Mouse (Mus musculus) B cell, adult 2 months (primary cell): ENCODE measurements around the gene B4galt3.
"Not testable (repeated sequence)": the region's sequence is repeated elsewhere in the genome, so short reads cannot be mapped to it uniquely, and the experiment has no call there.

Experiments used
- DNase-seq, 2 experiments: peaks; one replicate each; pipeline ENCODE4 v3.0.0; 2022

The B4galt3 gene

DNA sequence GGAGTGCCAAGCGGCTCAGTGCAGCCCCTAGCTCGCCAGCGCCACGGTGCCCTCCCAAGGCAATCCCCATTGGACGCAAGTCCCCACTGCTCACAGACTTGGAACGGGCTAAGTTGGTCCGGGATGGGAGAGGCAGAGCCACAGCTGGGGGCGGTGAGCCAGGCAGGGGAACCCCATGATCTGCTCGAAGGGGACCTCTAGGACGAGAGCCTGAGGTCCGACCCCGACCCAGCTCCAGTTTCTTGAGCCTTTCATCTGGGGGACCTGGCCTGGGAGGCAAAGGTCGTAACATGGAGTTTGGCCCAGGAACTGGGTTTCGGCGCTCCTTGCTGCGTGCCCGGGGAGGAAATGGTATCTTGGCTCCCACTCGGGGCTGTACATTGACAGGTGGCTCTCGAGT, 16.4 kb downstream of the B4galt3 start:
- no peak for DNase-seq

DNA sequence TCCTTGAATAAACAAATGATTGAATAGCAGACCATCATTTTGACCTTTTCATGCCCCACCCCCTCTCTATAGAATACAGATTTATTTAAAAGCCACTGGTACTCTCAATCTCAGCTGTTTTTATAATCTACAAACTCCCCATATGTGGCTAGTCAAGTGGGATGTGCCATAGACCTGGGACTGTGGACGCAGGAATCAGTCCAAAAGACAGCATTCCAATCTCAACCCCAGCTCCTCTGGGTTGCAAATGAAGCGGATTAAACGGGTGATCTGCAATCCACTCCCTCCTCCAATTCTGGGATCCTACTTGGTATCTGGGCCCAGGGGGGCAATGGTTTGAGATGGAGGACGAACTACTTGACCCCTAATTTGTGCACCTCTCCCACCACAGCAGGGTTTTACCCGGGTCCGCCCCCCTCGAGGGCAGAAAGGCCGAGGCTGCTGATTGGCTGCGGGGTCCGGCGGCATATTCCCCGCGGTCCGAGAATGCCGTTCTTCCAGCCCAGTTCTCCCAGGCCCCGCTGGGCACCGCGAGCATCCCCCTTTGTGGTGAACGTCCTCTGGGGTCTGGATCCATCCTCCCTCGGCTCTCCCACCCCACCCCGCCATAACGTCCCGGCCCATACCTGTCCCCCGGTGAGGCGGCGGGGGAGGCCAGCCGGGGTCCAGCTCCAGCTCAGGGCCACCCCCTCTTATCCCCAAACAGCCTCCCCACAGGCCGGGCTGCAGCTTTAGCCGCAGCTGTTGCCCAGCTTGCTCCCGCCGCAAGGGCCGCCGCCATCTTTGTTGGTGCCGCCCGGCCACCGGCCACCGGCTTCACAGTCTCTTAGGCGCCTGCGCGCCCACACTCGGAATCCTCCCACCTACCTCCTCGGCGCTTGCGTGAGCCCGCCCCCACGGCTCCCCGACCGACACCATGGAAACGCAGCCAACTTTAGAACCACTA, 17.3 kb downstream of the B4galt3 start, which contains the start of gene Usp21:
Gene Usp21, minus strand, starts transcription at position 856 of the 946 bp plus-strand sequence.
- DNase-seq, result peak; percentile 93 to 94

DNA sequence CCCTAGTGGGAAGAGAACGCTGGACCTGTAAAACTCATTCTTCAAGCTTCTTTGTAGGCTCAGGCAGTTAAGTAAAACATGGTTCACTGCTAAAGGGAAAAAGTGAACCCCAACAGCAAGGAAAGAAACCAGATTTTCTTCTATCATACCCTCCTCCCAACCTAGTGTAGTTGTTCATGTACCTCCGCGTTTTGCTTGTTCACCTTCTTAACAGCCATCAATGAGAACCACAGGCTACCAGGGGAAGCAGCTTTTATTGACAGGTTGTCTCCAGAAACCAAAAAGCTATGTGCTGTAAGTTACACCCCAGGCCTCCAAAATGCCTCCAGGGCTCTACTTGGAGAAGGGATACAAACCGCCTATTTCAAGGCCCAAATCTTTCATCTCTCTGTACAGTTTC, 18.2 kb downstream of the B4galt3 start:
- no peak for DNase-seq

DNA sequence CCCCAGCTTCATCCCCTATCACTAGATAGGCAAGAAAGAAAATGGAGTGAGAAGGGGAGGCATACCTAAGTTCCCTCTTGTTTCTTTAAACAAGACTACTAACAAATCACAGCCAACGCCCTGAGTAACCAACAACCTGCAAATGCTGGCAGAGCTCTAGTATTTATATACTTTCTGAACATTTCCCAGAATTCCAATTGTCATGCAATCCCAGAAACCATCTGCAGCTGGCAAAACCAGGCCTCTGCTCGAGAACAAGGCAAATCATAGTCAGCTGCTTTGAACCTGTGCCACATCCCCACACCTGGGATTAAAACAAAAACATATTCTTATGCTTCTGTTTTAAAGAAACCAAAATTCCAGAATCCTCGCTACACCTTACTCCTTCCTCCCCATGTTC, 23.2 kb downstream of the B4galt3 start:
- DNase-seq, result no peak

DNA sequence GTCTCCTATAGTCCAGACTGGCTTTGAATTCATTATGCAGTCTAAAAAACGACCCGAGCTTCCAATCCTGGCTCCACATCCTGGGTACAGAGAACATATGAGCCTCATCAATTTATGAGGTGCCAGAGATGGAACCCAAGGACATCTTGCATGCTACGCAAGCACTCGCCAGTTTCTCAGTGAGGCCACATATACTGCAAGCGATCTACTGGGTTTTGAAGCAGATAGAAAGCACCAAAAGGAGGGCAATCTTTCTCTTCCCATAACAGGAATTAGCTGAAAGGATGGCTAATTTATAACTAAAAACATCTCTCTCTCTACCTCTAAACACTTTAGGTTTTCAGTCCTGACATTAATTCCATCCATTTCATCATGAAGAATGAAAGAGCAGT, 23.8 kb downstream of the B4galt3 start:
- no peak for DNase-seq

DNA sequence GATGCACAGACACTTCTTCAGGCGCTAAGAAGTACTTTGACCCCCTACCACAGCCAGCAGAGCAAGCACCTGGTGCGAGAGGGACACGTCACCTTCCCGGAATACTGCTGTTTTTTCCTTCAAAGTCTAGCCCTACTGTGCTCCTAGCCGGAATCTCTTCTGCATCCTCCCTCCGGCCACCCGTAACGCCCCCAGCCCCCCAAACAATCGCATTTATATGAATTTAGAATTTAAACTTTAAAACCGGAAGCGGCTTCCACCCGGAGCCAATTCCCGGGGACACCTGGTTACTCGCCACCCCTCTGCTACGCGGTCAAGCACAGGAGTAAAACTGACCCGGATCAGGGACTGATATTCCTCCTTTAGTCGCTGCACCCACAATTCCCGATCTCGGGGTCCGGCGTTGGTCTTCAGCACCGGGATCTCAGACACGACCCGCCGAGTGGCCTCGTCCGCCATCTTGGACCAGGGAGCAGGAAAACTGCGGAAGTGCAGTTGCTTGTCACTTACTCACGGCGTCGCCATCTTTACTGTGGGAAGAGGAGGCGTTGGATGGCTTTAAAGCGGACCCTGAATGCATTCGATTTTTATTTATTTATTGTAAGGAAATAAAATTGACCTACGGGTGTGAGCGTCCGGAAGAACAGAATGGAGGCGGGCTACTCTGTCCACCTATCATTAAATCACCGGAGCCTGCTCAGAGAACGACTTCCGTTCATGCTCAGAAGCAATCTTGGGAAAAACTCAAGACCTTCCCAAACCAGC, 24.4 kb downstream of the B4galt3 start, which contains the start of gene Ufc1:
Gene Ufc1, minus strand, starts transcription at position 727 of the 765 bp plus-strand sequence.
- peak; percentile 85 to 87 for DNase-seq

DNA sequence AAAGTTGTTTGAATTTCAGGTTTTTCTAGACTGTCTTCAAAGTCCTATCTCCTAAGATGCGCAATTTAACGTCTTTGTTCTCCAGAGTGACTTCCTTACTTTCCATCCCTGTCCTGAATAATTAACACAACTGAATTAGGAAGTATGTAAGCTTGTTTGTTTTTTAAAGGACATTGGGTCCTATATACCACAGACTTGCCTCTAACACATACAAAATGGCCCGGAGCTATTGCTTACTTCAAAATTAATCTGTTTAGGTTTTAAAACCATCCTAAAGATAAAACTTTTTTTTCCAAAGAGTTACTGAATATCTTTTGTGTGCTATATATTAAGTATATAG, 24.9 kb downstream of the B4galt3 start:
- DNase-seq, result no peak

DNA sequence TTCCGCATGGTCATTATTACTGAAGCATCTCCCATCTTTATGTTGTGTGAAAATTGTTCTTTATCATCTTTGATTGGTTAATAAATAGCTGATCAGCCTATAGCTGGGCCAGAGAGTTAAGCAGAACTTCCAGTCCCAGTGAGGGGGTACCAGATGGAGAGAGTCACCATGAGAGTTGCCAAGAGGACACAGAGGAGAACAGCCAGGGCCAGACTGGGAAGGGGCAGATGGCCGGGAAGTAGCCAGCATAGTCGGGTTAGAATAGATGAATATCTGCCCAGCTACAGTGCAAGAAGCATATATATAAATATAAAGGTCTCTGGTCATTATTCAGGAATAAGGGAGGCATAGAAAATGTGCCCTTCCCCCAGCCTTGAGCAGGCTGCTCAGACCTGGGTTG, 28.1 kb downstream of the B4galt3 start:
- DNase-seq, result no peak

DNA sequence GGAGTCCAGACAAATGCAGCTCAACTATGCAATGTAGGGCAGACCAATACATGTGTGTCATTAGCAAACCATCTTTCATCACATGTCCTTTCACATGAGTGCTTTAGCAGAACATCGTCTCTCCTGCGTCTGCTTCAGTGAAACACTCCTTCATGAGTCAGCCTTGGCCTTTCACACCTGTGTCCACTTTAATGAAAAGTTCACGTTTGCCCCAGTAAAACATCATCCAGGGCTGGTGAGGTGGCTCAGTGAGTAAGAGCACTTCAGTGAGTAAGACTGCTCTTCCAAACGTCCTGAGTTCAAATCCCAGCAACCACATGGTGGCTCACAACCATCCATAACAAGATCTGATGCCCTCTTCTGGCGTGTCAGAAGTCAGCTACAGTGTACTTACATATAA, 36.0 kb downstream of the B4galt3 start:
- DNase-seq, result not testable (repeated sequence)

DNA sequence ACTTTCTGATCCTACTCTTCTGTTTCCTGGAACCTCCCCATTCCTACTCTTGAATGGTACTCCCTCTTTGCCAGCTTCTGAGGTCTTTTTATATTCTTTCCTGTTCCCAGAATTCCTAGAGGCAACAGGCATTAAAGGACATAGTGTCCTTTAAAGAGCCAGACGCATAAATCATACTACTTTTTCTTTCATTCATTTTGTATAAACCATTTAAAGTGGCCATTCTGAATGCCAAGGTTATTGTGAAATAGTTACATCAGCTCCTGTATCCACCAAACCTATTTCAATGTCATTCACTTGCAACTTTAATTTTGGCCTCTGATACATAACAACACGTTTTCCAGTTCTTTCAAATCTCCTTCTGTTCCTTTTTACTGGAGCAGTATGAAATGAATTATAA, 39.2 kb downstream of the B4galt3 start:
- no peak for DNase-seq

DNA sequence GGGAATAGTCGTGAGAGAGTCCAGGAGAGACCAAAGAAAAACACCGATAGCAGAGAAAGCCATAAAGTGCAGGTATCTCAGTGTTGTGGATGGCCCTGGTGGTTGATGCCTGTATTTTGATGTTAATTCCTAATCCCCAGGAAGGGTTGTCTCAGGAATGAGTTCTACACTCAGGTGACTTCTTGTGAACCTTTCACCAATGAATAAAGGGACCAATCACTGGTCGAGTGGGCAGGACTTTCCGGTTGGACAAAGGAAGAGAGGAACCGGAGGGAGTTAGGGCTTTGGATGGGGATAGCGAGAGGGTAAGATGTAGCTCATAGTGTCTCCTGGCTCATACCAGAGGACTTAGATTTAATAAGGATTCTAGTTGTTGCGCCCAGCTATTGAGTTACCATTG, 49.6 kb downstream of the B4galt3 start:
- no peak for DNase-seq

DNA sequence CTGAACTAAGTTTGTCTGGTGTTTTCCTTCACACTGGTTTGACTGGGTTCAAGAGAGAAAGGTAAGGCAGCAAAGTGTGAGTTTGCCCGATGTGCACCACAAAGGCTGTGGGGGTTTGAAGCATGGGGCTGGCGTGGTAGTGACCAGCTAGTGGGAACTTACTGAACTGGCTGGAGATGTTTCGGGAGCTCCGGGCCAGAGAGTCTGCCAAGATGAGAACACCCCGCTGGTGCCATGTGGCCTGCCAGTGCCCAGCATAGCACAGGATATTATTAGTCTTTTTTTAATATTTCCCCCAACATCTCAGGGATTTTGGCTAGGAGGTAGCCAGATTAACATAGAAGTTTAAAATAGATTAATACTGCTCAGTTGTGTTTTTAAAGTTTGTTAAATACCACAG, 50.0 kb downstream of the B4galt3 start:
- DNase-seq, result no peak

DNA sequence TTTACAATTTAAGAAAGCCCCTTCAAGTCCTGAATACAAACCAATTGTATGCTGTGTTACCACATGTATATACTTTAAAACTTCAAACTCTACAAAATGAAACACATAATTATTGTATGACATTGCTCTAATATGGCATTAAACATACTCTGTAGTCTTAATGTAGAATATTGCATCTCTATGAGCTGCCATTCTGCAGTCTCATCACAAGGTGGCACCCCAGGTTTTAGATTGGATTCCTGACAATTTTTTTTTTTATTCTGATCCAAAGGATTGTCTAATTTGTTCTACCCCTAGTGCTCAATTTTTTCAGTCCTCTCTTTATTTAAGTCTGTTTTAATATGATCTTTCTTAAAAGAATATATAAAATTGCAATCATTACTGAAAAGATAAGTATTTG, 51.3 kb downstream of the B4galt3 start:
- DNase-seq, result peak; percentile 57 to 62

DNA sequence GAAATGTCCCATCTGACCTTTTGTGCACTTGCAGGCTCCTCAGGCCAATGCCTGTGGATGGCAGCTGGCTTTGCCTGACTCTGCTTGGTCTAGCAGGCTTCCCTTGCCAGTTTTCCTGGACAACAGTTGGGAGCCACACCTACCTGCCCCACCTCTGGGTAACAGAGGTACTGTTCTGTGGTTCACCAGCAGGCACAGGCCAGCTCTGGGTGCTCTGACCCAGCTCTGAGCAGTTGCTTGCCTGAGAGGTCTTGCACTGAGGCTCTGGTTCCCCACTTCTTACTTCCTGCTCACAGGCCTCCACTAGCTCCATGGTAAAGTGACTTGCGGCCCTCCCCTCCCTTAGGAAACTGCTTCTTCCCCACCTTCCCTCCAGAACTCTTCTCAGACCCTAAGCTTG, 51.9 kb downstream of the B4galt3 start:
- no peak for DNase-seq

DNA sequence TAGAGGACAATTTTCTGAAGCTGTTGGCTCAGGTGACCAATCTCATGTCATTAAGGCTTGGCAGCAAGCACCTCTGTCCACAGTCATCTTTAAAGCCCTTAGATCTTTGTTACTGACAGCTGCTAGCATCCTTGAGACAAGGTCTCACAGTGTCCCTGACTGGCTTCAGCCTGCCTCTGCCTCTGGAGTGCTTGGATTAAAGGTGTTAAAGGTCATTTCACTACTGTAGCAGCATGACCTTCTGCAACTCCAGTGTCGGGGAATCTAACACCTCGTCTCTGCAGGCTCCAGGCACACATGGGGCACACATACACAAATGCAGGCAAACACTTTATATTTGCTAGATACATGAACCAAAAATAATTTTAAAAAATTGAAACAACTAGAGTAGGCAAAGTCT, 55.4 kb downstream of the B4galt3 start:
- no peak for DNase-seq
